Mouse (Mus musculus) stomach, embryonic 15.5 days (tissue): ENCODE data around the gene Snrnp70. TPM values are rescaled to one million over a fixed set of nuclear protein-coding genes. Genes with fewer than 3 reads are reported as not detected.

Experiments
- ATAC-seq: fragments of 200-750 bp; cut with Nextera tagmentation; 2 replicates; pipeline ENCODE4 v1.8.0; 2017; ENCODE audit warnings: low read depth, moderate number of reproducible peaks, moderate TSS enrichment; ENCODE audit not compliant: insufficient read depth, low FRiP score
- H3K27ac ChIP-seq: fragments of 300-500 bp; sonication (generic); 2 replicates; pipeline ENCODE4 v1.5.1; 2015; ENCODE audit warnings: mild to moderate bottlenecking, inconsistent platforms
- H3K27me3 ChIP-seq: fragments of 300-500 bp; sonication (generic); replicated peaks from 2 replicates; pipeline ENCODE4 v1.6.1; 2015; ENCODE audit warnings: inconsistent platforms
- H3K36me3 ChIP-seq: fragments of 300-500 bp; sonication (generic); 2 replicates; pipeline ENCODE4 v1.6.1; 2015; ENCODE audit warnings: inconsistent platforms
- H3K4me1 ChIP-seq: fragments of 300-500 bp; sonication (generic); 2 replicates; pipeline ENCODE4 v1.6.1; 2015; ENCODE audit warnings: inconsistent platforms
- H3K4me2 ChIP-seq: fragments of 300-500 bp; sonication (generic); 2 replicates; pipeline ENCODE4 v1.6.1; 2015; ENCODE audit warnings: mild to moderate bottlenecking, inconsistent platforms
- H3K4me3 ChIP-seq: fragments of 300-500 bp; sonication (generic); replicated peaks from 2 replicates; pipeline ENCODE4 v1.5.1; 2015; ENCODE audit warnings: inconsistent platforms
- H3K9ac ChIP-seq: fragments of 300-500 bp; sonication (generic); 2 replicates; pipeline ENCODE4 v1.6.1; 2015; ENCODE audit warnings: inconsistent platforms
- H3K9me3 ChIP-seq: fragments of 300-500 bp; sonication (generic); 2 replicates; pipeline ENCODE4 v1.6.1; 2016; ENCODE audit warnings: inconsistent platforms
- WGBS: fragments of 180-500 bp; shearing (Covaris S2); methylation state at CpG from one replicate; pipeline ENCODE4 v1.1.7; 2015; 5-methylcytosine and 5-hydroxymethylcytosine counted together
- polyA plus RNA-seq: library from polyadenylated mRNA; unstranded; fragments of >200 nt; fragmentation: Nextera tagmentation; extraction: Ambion mirVana; gene quantifications from 2 replicates; pipeline ENCODE4 v1.2.1, GENCODE M21; 2015

Snrnp70 gene
- polyA plus RNA-seq, 1 experiment from 2014 or later: 247 TPM

DNA sequence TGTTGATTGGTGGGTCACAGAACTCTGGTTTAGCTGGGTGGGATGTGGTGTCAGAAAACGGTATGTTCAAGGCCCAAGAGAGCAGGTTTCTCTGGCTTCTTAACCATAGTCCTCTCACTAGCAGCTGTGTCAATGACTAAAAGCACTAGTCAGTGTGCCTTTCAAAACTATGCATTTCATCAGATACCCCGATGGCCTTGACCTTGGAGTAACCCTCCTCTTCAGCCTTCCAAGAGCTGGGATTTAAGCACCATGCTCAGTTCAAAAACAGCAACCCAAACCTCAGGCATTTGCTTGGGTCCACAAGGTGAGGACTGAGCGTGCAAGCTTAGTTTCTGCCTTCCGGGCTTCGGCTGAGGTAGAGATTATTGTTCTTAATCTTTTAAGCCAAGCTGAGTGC is 23.2 kb downstream of the Snrnp70 start:
- Histone ChIP-seq H3K4me1 (peaks cover 19% of the 10 kb centered on the region), H3K27ac (no peak overlapping the region), H3K36me3 (peaks cover 30% of the 10 kb centered on the region), H3K4me3 (no peak overlapping the region), H3K27me3 (peaks cover 12% of the 10 kb centered on the region), H3K4me2 (no peak overlapping the region), H3K9me3 (no peaks in the 10 kb centered on the region), H3K9ac (no peak overlapping the region)
- 81% methylated on average over 5 of the region's 5 CpGs for WGBS
- ATAC-seq: no peak

DNA sequence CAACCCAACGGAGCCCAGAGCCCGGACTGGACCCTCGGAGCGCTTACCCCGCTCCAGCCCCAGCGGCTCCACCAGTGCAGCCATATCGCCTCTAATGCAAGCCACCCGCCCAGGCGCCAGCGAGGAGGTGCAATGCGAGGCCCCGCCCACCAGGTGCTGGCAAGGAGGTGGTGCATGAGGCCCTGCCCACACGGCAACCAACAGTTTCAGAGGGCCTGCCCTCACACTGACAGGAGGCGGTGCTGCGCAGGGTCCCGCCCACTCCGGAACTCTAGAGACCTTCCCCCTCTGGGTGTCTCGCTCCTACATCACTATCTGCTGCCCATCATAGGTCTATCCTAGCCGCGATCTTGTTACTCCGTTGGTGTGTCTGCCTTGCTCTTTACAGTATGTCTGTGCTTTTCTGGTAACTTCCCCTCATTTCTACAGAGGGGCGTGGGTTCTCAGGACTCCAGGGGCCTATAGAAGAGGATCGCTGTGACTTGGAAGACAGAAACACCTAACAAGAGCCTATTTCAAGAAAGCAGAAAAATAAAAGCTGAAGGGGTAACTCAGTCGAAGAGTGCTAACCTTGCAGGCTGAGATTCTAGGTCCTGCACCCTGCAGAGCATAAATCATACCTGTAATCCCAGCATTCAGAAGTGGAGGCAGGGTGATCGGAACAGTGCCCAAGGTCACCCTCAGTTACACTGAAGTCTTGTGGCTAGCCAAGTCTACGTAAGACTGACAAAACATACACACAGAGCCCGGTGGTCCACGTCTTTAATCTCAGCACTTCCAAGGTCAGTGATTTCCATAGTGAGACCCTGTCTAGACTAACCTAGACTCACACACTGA is 24.8 kb downstream of the Snrnp70 start, which contains the start of gene Lin7b:
Lin7b (minus strand) TSS at position 109 of the 837 bp plus-strand sequence.
- peak; percentile 78 for ATAC-seq
- peak within 1 kb of the TSS; percentile 55 for H3K4me3 ChIP-seq
- no peaks in the 10 kb centered on the region for H3K9me3 ChIP-seq
- H3K4me2 ChIP-seq: peak within 1 kb of the TSS; percentile 99
- peaks cover 20% of the 10 kb centered on the region for H3K27me3 ChIP-seq
- no peak within 1 kb of the TSS for H3K27ac ChIP-seq
- H3K4me1 ChIP-seq: peaks cover 29% of the 10 kb centered on the region
- 8% methylated on average over 28 of the region's 28 CpGs for WGBS
- H3K36me3 ChIP-seq: peaks cover 13% of the 10 kb centered on the region; the same call in 1 of the 2 replicates
- H3K9ac ChIP-seq: peak within 1 kb of the TSS; percentile 35; the same call in 1 of the 2 replicates

DNA sequence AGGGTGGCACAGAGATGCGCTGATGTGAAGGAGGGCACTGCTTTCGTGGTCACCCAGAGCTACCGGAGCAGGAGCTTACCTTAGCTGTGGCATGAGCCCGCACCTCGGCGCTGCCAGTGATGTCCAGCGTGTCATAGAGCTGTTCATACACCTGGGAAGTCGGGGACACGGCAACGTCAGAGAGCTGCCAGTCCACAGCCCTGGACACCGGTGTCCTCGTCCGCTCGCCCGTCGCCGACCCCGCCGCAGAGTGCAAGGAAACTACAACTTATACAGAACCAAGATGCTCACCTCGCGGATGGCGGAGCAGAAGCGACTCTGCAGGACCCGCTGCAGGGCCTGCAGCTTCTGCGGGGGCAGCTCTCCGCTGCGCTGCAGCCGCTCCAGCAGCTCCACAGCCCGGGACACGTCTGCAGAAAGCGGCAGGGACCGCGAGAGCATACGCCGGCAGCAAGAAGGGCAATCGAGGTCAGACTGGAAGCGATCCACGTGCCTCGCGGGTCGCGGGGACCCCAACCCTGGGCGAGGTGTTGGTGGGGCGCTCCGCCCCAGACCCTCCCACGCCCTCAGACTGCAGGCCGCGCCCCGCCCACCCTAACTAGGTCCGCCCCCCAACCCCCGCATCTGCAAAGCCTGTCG is 25.6 kb downstream of the Snrnp70 start:
- ATAC-seq: no peak
- 7% methylated on average over 50 of the region's 52 CpGs for WGBS
- H3K27ac ChIP-seq: no peak overlapping the region

DNA sequence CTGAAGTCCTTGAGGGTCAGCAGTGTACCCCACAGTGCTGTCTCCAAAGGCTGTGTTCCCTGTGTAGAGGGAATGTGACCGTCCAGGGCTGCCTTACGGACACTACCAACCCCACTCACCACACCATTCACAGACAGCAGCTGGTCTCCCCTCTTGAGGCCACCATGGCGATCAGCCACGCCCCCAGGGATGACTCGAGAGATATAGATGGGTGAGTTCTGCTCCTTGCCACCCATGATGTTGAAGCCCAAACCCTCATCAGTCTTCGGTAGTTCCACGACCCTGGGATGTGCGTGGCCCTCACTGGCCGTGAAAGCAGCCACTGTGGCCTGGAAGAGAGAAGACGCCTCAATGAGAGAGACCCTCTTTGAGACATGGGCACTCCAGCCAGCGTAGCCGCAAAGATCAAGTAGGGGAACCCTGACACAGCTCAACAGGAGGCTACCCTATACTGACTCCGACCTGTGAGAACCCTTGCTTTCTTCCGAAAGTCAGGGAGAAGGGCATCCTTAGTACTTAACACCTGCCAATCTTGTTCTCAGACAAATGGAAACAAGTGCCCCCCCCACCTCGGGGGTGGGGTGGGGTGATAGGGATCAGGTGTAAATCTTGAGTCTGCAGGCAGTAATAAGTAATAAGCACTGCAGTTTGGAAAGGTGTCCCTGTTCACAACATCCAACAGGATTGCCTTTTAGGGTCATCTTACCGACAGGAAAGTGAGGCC is 26.4 kb downstream of the Snrnp70 start:
- no peak for ATAC-seq
- no peak overlapping the region; the same call in 1 of the 2 replicates for H3K4me3 ChIP-seq
- H3K4me1 ChIP-seq: peaks cover 29% of the 10 kb centered on the region

More for the DNA sequence above, 25.6 kb downstream of the Snrnp70 start:
- H3K4me3 ChIP-seq: peak overlapping the region; percentile 55
- peak overlapping the region; percentile 35; the same call in 1 of the 2 replicates for H3K9ac ChIP-seq
- no peaks in the 10 kb centered on the region for H3K9me3 ChIP-seq
- H3K4me1 ChIP-seq: peaks cover 29% of the 10 kb centered on the region
- peak overlapping the region; percentile 99 for H3K4me2 ChIP-seq
- peaks cover 27% of the 10 kb centered on the region for H3K27me3 ChIP-seq
- peaks cover 13% of the 10 kb centered on the region; the same call in 1 of the 2 replicates for H3K36me3 ChIP-seq

DNA sequence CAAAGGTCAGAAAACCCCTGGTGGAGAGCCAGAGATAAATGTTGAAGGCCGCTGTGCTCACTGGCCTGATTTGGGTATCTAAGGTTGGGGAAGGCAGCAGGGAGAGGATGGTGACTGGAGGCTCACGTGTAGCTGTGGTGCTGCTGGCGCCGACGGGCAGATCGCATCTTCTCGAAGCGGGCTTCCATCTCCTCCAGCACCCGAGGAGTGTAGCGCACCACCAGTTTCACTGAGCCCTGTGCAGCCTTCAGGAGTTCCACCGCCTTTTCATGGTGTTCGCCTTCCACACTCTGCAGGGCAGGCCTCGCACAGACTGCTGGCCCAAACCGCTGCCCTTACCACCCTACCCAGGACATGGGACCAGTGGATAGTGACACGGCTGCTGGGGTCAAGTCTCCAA is 27.4 kb downstream of the Snrnp70 start:
- peaks cover 29% of the 10 kb centered on the region for H3K4me1 ChIP-seq
- no peaks in the 10 kb centered on the region for H3K9me3 ChIP-seq
- peaks cover 8% of the 10 kb centered on the region; the same call in 1 of the 2 replicates for H3K36me3 ChIP-seq
- H3K9ac ChIP-seq: no peak overlapping the region
- peaks cover 31% of the 10 kb centered on the region for H3K27me3 ChIP-seq
- WGBS: 85% methylated on average over 15 of the region's 15 CpGs
- no peak overlapping the region for H3K27ac ChIP-seq
- peak overlapping the region; percentile 94; the same call in 1 of the 2 replicates for H3K4me2 ChIP-seq
- no peak for ATAC-seq
- H3K4me3 ChIP-seq: peak overlapping the region; percentile 53; the same call in 1 of the 2 replicates

More for the DNA sequence above, 26.4 kb downstream of the Snrnp70 start:
- no peaks in the 10 kb centered on the region for H3K9me3 ChIP-seq
- no peak overlapping the region for H3K27ac ChIP-seq
- H3K9ac ChIP-seq: no peak overlapping the region
- WGBS: 72% methylated on average over 16 of the region's 16 CpGs
- peak overlapping the region; percentile 99; the same call in 1 of the 2 replicates for H3K4me2 ChIP-seq
- peaks cover 13% of the 10 kb centered on the region; the same call in 1 of the 2 replicates for H3K36me3 ChIP-seq
- H3K27me3 ChIP-seq: peaks cover 28% of the 10 kb centered on the region

DNA sequence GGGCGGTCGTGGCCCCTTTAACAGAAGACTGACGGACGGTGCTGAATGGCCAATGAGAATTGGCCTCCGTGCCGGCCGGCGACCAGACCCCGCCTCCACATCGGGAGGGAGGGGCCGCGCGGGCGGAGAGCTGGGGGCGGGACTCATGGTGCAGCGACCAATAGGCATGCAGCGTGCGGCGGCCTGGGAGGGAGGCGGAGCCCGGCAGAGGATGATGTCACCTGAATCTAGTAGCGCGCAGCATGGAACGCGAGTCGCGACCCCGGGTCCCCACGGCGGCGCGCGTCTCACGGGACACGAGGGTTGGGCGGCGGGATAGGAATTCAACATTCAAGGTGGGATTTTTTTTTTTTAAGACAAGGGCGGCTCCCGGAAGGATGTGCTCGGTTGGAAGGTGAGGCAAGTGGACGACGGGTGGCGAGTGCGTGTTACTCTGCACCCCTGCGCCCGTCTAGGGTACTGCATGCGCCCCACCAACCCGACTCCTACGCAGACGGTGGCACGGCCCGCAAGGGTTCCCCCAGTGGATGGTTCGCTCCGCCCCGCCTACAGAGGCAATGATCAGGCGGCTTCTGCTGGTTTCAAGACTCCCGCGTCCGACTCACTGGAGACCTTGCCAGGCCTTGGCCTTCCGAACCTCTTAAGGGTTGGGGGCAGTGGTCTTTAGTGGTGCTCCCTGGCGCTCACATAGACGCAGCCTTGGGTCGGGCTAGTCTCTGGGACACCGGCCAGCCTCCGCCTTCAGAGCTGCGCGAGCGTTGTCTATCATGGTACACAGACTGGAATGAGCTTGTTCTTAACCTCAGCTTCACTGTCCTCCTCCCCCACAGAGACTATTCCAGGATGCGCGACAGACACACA is 28.3 kb downstream of the Snrnp70 start:
- peaks cover 40% of the 10 kb centered on the region for H3K27me3 ChIP-seq
- under 1% methylated on average over 70 of the region's 70 CpGs for WGBS
- ATAC-seq: peak; percentile 79

DNA sequence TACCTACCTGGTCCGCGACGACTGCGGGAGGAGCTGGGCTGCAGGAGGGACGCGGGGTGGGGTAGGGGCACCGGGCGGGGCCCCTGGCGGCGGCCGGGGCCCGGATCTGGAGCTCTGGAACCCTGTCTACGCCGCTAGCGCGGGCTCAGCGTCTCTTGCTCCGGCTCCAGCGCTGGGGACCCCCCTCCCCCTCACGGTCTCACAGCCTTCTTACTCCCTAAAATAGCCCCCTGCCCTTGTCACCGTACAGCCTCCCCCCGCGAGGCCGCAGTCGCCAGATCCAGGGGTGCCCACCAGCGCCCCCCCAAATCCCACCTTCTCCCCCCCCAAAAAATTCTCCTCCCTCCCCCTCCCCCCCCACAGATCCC is 28.9 kb downstream of the Snrnp70 start, which contains the start of gene Ppfia3:
Ppfia3 (minus strand) TSS at position 368 of the 368 bp plus-strand sequence.
- Histone ChIP-seq H3K9me3 (no peaks in the 10 kb centered on the region), H3K4me1 (peaks cover 39% of the 10 kb centered on the region), H3K27ac (peak within 1 kb of the TSS; percentile 33; the same call in 1 of the 2 replicates), H3K9ac (peak within 1 kb of the TSS; percentile 40), H3K36me3 (no peaks in the 10 kb centered on the region), H3K4me2 (peak within 1 kb of the TSS; percentile 94), H3K27me3 (peaks cover 46% of the 10 kb centered on the region), H3K4me3 (peak within 1 kb of the TSS; percentile 53)
- ATAC-seq: no peak
- WGBS: 0% methylated on average over 8 of the region's 26 CpGs

More for the DNA sequence above, 28.3 kb downstream of the Snrnp70 start:
- Histone ChIP-seq H3K9me3 (no peaks in the 10 kb centered on the region), H3K27ac (peak overlapping the region; percentile 33; the same call in 1 of the 2 replicates), H3K4me3 (peak overlapping the region; percentile 53), H3K4me1 (peaks cover 33% of the 10 kb centered on the region), H3K9ac (0 out of 2 replicates have a peak overlapping the region, but pooled peaks have one; percentile 40), H3K4me2 (peak overlapping the region; percentile 94), H3K36me3 (no peaks in the 10 kb centered on the region)

DNA sequence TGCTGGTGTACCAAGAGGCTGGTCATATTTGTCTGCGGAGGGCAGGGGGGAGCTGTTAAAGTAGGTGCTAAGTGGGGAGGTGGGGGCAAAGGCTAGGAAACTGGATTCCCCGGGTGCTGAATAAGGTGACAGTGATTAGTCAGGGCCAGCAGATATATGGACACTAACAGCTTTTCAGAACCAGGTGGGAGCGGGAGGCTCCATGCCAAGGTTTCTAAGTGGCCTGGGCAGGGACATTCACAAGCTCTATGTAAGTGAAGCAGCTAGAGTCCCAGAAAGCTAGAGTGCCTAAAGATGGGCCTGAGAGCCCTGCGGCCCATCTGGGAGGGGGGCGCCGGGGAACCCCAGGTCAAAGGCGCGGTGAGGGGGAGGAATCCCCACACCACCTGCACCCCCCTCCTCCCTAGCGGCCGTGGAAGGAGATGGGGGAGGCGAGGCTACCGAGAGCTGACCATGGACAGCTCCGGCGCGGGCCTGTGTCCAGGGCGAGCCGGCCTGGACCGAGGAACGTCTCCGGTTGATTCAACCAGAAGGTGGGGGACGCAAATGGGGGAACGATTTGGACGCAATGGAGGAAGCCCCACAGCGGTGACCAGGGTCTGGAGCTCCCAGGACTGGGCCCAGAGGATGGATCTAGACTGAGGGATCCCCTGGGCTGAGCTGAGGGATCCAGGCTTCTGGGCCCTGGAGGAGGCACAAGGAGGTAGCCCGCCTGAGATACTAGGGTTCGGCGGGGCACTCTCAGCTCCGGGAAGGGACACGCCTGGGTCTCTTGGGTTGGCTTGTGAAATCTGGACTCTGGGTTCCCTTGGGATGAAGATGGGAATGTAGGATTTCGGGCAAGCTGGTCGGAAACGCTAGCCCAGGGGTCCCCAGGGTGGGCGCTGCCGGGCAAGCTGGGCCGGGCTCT is 29.5 kb downstream of the Snrnp70 start:
- Histone ChIP-seq H3K4me1 (peaks cover 43% of the 10 kb centered on the region), H3K4me2 (peak overlapping the region; percentile 94), H3K9me3 (no peaks in the 10 kb centered on the region), H3K27me3 (peaks cover 51% of the 10 kb centered on the region), H3K27ac (no peak overlapping the region), H3K36me3 (no peaks in the 10 kb centered on the region), H3K4me3 (peak overlapping the region; percentile 53), H3K9ac (peak overlapping the region; percentile 40)
- ATAC-seq: no peak
- WGBS: 5% methylated on average over 35 of the region's 35 CpGs

DNA sequence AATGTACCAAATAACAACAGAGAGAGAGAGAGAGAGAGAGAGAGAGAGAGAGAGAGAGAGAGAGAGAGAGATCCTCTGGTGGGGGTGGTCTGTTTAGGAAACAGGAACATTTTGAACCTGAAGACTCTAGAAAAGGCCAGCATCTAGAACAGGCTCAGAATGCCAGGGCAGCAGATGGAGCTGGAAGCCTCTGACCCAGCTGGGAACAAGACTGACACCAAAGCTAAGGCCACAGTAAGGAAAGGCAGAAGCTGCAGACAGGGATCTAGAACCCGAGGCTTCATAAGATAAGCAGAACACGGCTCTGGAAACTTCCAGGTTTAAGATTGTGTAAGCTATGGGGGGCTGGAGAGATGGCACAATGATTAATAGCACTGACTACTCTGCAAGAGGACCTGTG is 31.6 kb downstream of the Snrnp70 start:
- Histone ChIP-seq H3K36me3 (no peaks in the 10 kb centered on the region), H3K27ac (no peak overlapping the region), H3K4me2 (no peak overlapping the region), H3K27me3 (peaks cover 55% of the 10 kb centered on the region), H3K4me1 (peaks cover 32% of the 10 kb centered on the region), H3K4me3 (no peak overlapping the region), H3K9ac (no peak overlapping the region), H3K9me3 (no peaks in the 10 kb centered on the region)
- ATAC-seq: no peak
- 64% methylated on average over 2 of the region's 2 CpGs for WGBS

DNA sequence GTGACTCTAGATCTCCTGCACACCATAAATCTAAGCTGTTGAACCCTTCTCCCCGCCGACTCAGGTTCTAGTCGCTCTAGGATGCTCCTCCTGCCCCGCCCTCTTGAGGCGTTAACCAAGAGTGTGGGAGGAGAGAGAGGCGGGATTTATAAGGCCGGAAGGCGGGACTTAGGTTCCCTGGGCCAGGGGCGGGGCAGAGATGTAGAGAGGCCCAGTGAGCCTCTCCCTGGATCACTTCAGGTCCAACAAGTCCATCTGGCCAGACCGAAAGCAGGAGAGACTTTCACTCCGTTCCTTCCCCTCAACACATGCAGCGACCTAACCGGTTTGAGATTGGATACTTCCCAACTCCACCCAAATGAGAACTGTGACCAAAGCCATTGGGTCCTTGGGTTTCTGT is 32.7 kb downstream of the Snrnp70 start:
- no peaks in the 10 kb centered on the region for H3K36me3 ChIP-seq
- no peaks in the 10 kb centered on the region for H3K9me3 ChIP-seq
- H3K4me1 ChIP-seq: peaks cover 29% of the 10 kb centered on the region
- H3K4me2 ChIP-seq: no peak overlapping the region
- H3K4me3 ChIP-seq: peak overlapping the region; percentile 8; the same call in 1 of the 2 replicates
- peaks cover 49% of the 10 kb centered on the region for H3K27me3 ChIP-seq
- peak; percentile 27; the same call in 1 of the 2 replicates for ATAC-seq
- peak overlapping the region; percentile 51; the same call in 1 of the 2 replicates for H3K27ac ChIP-seq
- no peak overlapping the region for H3K9ac ChIP-seq
- WGBS: 7% methylated on average over 13 of the region's 13 CpGs
